Mouse (Mus musculus) limb, embryonic 11.5 days (tissue): ENCODE measurements around the gene Tgoln1. TPM values are rescaled to one million over a fixed set of nuclear protein-coding genes. Genes with fewer than 3 reads are reported as not detected.

Source experiments
- ATAC-seq: fragments of 200-750 bp; cut with Nextera tagmentation; 2 replicates; pipeline ENCODE4 v1.8.0; 2017; ENCODE audit warnings: low read depth; ENCODE audit not compliant: insufficient number of reproducible peaks, low FRiP score, low TSS enrichment
- DNase-seq: peaks from one replicate; pipeline ENCODE4 v3.0.0-alpha.2; 2015; ENCODE audit warnings: low spot score
- H3K27ac ChIP-seq: fragments of 300-500 bp; sonication (generic); replicated peaks from 2 replicates; pipeline ENCODE4 v1.5.1; 2014; ENCODE audit warnings: low read depth, mild to moderate bottlenecking, low read length
- H3K27me3 ChIP-seq: fragments of 300-500 bp; sonication (generic); 2 replicates; pipeline ENCODE4 v1.6.1; 2014; ENCODE audit warnings: mild to moderate bottlenecking, low read length, mixed read lengths; ENCODE audit not compliant: control insufficient read depth, insufficient read depth
- H3K36me3 ChIP-seq: fragments of 300-500 bp; sonication (generic); 2 replicates; pipeline ENCODE4 v1.6.1; 2014; ENCODE audit warnings: mild to moderate bottlenecking, low read length, moderate library complexity, mixed read lengths; ENCODE audit not compliant: control insufficient read depth, insufficient read depth
- H3K4me1 ChIP-seq: fragments of 300-500 bp; sonication (generic); 2 replicates; pipeline ENCODE4 v1.6.1; 2014; ENCODE audit warnings: low read length, mixed read lengths; ENCODE audit not compliant: control insufficient read depth, insufficient read depth
- H3K4me2 ChIP-seq: fragments of 300-500 bp; sonication (generic); 2 replicates; pipeline ENCODE4 v1.6.1; 2014; ENCODE audit warnings: low read depth, mild to moderate bottlenecking, moderate library complexity; ENCODE audit not compliant: severe bottlenecking
- H3K4me3 ChIP-seq: fragments of 300-500 bp; sonication (generic); 2 replicates; pipeline ENCODE4 v1.5.1; 2014; ENCODE audit warnings: low read depth, low read length
- H3K9ac ChIP-seq: fragments of 300-500 bp; sonication (generic); 2 replicates; pipeline ENCODE4 v1.6.1; 2014; ENCODE audit warnings: mild to moderate bottlenecking, low read length
- H3K9me3 ChIP-seq: fragments of 300-500 bp; sonication (generic); 2 replicates; pipeline ENCODE4 v1.6.1; 2016; ENCODE audit warnings: low read length; ENCODE audit not compliant: control insufficient read depth
- WGBS: fragments of 180-500 bp; shearing (Covaris S2); extraction: QIAGEN DNeasy Blood & Tissue Kit; methylation state at CpG from one replicate; pipeline ENCODE4 v1.1.7; 2014; 5-methylcytosine and 5-hydroxymethylcytosine counted together
- polyA plus RNA-seq: library from polyadenylated mRNA; unstranded; fragments of >200 nt; fragmentation: Nextera tagmentation; extraction: Ambion mirVana; gene quantifications from 2 replicates; pipeline ENCODE4 v1.2.1, GENCODE M21; 2014

Gene Tgoln1
- 24.6 and 25.2 TPM in 2 replicates for polyA plus RNA-seq

GRCm38 (mm10) chr6:72616643-72617288 is at the start of gene Tgoln1:
Gene Tgoln1 (minus strand): TSS chr6:72617000.
- peak within 1 kb of the TSS; percentile 92 for H3K4me2 ChIP-seq
- peaks cover 16% of the 10 kb centered on the region for H3K4me1 ChIP-seq
- H3K27me3 ChIP-seq, result no peaks in the 10 kb centered on the region
- no peak within 1 kb of the TSS; the same call in 1 of the 2 replicates for H3K27ac ChIP-seq
- no peaks in the 10 kb centered on the region for H3K9me3 ChIP-seq
- ATAC-seq (peak; percentile 94), DNase-seq (peak; percentile 95)
- WGBS, result under 1% methylated on average over 37 of the region's 41 CpGs
- H3K36me3 ChIP-seq, result peaks cover 5% of the 10 kb centered on the region; the same call in 1 of the 2 replicates
- H3K9ac ChIP-seq, result peak within 1 kb of the TSS; percentile 77
- peak within 1 kb of the TSS; percentile 81 for H3K4me3 ChIP-seq

- 75% methylated on average over 8 of the region's 8 CpGs for WGBS
- no peak for DNase-seq
- peaks cover 19% of the 10 kb centered on the region for H3K4me1 ChIP-seq
- H3K4me2 ChIP-seq, result no peak overlapping the region
- no peaks in the 10 kb centered on the region for H3K9me3 ChIP-seq
- no peak overlapping the region for H3K9ac ChIP-seq
- 0 out of 2 replicates have a peak overlapping the region, but pooled peaks have one; percentile 6 for H3K27ac ChIP-seq
- no peak overlapping the region for H3K4me3 ChIP-seq
- no peaks in the 10 kb centered on the region for H3K36me3 ChIP-seq
- no peak for ATAC-seq
- no peaks in the 10 kb centered on the region for H3K27me3 ChIP-seq
Observed at GRCm38 (mm10) chr6:72664290-72664689, 47.5 kb upstream of the Tgoln1 start.

DNA sequence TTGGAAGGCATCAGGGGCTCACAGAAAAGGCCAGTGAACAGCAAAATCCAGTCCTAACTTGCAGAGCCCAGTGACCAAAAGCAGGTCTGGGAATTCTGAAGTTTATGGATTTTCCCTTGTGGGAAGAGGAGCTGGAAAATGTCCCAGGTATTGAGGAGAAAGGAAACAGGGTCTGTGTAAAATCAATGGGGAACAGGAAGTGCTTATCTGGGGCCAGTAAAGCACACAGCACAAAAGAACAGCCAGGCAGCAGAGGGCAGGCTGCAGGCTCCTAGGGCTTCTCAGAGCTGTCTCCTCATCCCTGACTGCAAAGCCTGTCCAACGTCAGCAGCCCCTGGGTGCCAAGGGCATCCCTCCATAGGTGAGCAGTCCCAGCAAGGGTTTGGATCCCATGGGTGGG is 46.2 kb upstream of the Tgoln1 start:
- no peak for ATAC-seq
- no peak for DNase-seq
- peak overlapping the region; percentile 68 for H3K27ac ChIP-seq
- H3K4me3 ChIP-seq, result no peak overlapping the region
- no peaks in the 10 kb centered on the region for H3K27me3 ChIP-seq
- H3K9ac ChIP-seq, result peak overlapping the region; percentile 4; the same call in 1 of the 2 replicates
- H3K9me3 ChIP-seq, result no peaks in the 10 kb centered on the region
- 6% methylated on average over 1 of the region's 1 CpGs for WGBS
- no peak overlapping the region for H3K4me2 ChIP-seq
- H3K4me1 ChIP-seq, result peaks cover 15% of the 10 kb centered on the region
- no peaks in the 10 kb centered on the region for H3K36me3 ChIP-seq

- Histone ChIP-seq H3K9me3 (no peaks in the 10 kb centered on the region), H3K9ac (no peak overlapping the region), H3K4me2 (no peak overlapping the region), H3K36me3 (no peaks in the 10 kb centered on the region), H3K27me3 (no peaks in the 10 kb centered on the region), H3K27ac (no peak overlapping the region), H3K4me3 (no peak overlapping the region), H3K4me1 (peaks cover 31% of the 10 kb centered on the region)
- ATAC-seq, result no peak
- no peak for DNase-seq
- WGBS, result 92% methylated on average over 6 of the region's 6 CpGs
Observed at GRCm38 (mm10) chr6:72660391-72660720, 43.6 kb upstream of the Tgoln1 start.

DNA sequence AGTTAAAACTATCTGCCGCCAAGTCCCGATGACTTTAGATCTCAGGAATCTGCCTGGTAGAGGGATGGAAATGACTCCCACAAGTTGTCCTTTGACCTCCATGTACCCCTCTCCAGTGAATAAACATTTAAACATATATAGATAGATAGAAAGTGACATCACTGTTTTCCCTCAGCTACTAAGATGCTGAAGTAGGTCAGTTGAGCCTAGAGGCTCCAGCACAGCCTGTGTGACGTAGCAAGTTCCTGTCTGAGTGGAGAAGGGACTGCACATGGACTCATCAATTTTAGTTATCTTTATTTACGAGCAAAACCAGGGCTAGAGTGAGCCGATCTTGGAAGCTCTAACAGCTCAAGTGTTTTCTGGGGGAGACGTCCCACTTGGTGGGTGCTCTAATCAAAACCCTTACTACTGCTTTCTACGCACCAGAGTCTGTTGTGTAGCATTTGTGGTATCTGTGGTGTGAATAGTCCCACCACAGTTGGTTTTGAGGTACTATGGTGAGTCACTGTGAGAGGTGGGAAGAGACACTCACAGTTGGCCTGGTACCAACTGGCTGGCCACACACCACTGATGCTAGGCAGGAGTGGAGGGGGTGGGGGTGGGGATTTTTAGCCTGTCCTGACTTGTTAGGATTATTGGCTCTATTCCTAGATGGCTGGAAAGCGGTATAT is 43.1 kb upstream of the Tgoln1 start:
- DNase-seq (no peak), ATAC-seq (no peak)
- peaks cover 34% of the 10 kb centered on the region for H3K4me1 ChIP-seq
- no peak overlapping the region for H3K27ac ChIP-seq
- H3K36me3 ChIP-seq, result no peaks in the 10 kb centered on the region
- no peak overlapping the region for H3K4me2 ChIP-seq
- no peak overlapping the region for H3K9ac ChIP-seq
- 79% methylated on average over 8 of the region's 8 CpGs for WGBS
- no peaks in the 10 kb centered on the region for H3K9me3 ChIP-seq
- no peaks in the 10 kb centered on the region for H3K27me3 ChIP-seq
- no peak overlapping the region for H3K4me3 ChIP-seq

DNA sequence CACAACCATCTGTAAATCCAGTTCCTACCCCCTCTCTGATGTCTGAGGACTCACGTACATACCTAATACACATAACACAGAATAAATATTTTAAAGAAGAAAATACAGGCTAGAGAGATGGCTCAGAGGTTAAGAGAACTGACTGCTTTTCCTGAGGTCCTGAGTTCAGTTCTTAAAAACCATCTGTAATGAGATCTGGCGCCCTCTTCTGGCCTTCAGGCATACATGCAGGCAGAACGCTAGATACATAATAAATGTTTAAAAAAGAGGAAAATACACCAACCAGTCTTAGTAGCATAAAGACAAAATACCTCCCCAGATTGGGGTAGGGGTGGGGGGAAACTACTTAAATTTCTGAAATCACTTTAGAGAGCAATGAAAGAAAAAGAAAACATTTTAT is 41.2 kb upstream of the Tgoln1 start:
- Histone ChIP-seq H3K9me3 (no peaks in the 10 kb centered on the region), H3K27me3 (no peaks in the 10 kb centered on the region), H3K27ac (no peak overlapping the region), H3K4me2 (no peak overlapping the region), H3K9ac (no peak overlapping the region), H3K4me3 (no peak overlapping the region), H3K36me3 (no peaks in the 10 kb centered on the region), H3K4me1 (peaks cover 44% of the 10 kb centered on the region)
- DNase-seq, result no peak
- ATAC-seq, result no peak
- WGBS, result 60% methylated on average over 3 of the region's 3 CpGs

- peaks cover 40% of the 10 kb centered on the region for H3K4me1 ChIP-seq
- WGBS, result 50% methylated on average over 7 of the region's 7 CpGs
- DNase-seq (no peak), ATAC-seq (peak; percentile 15; the same call in 1 of the 2 replicates)
- no peak overlapping the region for H3K4me3 ChIP-seq
- peak overlapping the region; percentile 85 for H3K27ac ChIP-seq
- peak overlapping the region; percentile 38; the same call in 1 of the 2 replicates for H3K9ac ChIP-seq
- no peaks in the 10 kb centered on the region for H3K27me3 ChIP-seq
- no peaks in the 10 kb centered on the region for H3K9me3 ChIP-seq
- H3K36me3 ChIP-seq, result no peaks in the 10 kb centered on the region
- peak overlapping the region; percentile 46 for H3K4me2 ChIP-seq
Observed at GRCm38 (mm10) chr6:72656053-72656442, 39.2 kb upstream of the Tgoln1 start.

DNA sequence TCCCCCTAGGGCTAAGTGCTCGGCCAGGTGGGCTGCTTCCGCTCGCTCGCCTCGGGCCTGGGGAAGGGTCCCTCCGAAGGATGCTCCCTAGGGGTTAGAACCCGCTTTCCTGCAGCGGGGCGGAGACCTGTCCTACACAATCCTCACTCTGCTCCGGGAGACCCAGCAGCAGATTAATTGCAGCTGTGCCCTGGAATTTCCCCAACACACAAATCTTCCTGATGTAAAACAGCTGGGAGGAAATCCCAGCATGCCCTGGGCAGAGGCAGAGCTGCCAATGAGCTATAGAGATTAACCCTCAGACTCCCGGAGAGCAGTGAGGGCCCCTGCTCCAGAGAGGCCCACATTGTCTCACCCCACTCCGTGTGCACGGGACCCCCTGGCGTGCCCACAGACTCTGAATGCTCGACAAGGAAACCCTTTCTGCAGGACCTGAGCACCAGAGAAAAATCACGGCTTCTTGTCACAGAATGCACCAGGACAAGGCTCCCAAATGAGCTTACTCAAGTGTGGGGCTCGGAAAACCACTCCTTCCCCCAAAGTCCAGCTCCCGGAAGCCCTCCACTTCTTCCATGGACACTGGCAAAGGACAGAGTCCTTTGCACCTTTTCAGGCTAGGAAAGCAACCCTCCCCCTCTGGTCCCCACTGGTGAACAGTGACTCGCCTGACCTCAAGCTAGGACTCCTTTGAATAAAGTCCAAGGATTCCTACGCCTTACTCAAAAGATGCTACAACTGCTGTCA is 38.7 kb upstream of the Tgoln1 start:
- Histone ChIP-seq H3K9ac (peak overlapping the region; percentile 40), H3K4me2 (peak overlapping the region; percentile 46), H3K36me3 (no peaks in the 10 kb centered on the region), H3K4me1 (peaks cover 42% of the 10 kb centered on the region), H3K27me3 (no peaks in the 10 kb centered on the region), H3K4me3 (peak overlapping the region; percentile 14), H3K9me3 (no peaks in the 10 kb centered on the region), H3K27ac (peak overlapping the region; percentile 85)
- DNase-seq (peak; percentile 94), ATAC-seq (peak; percentile 94)
- WGBS, result 7% methylated on average over 20 of the region's 20 CpGs
